Mouse (Mus musculus): Measurements from ENCODE around the gene Gpbar1.

The Gpbar1 gene

DNA sequence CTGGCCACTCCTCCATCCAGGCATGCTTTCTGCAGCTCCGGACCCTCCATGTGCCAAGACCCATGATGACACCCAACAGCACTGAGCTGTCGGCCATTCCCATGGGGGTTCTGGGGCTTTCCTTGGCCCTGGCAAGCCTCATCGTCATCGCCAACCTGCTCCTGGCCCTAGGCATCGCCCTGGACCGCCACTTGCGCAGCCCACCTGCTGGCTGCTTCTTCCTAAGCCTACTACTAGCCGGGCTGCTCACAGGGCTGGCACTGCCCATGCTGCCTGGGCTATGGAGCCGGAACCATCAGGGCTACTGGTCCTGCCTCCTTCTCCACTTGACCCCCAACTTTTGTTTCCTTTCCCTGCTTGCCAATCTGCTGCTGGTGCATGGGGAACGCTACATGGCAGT is at the start of gene Gpbar1:
Gene Gpbar1 (plus strand): TSS at position 13 of the 400 bp plus-strand sequence.
- no peak for DNase-seq (ENCODE audit: low read depth, low spot score)

DNA sequence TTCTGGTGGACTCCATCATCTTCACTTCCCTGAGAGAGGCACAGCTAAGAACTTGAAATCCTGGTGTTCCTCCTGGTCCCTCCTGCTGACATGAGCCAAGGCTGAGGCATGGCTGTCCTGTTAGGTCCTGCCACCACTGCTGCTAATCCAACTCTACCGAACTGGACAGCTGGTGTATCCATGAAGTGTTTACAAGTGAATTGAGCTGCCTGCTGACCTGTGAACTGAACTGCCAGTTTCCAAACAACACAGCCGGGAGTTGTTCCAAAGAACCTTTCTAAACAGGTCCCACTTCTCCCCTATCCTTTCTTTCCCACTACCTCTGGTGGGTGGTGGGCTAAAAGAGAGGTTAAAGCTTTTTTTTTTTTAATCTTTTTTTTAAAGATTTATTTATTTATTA is 48.4 kb upstream of the Gpbar1 start:
- DNase-seq (ENCODE audit: low read depth, low spot score), result no peak

DNA sequence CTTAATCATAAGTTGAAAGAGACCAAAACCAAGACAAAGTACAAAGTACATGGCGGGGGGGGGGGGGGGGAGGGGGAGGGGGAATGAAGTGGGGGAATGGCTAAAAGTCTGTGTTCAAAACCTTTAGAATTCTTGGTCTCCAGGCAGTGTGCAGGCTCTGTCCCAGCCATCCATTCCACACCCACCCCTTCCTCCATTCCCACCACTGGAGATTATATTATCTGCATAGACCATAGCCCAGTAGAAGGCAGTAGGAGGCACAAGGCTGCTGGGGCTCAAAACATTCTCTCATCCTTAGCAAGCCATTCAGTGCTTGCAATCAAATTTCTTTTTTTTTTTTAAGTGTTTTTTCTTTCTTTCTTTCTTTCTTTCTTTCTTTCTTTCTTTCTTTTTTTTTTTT is 47.4 kb upstream of the Gpbar1 start:
- no peak for DNase-seq (ENCODE audit: low read depth, low spot score)

DNA sequence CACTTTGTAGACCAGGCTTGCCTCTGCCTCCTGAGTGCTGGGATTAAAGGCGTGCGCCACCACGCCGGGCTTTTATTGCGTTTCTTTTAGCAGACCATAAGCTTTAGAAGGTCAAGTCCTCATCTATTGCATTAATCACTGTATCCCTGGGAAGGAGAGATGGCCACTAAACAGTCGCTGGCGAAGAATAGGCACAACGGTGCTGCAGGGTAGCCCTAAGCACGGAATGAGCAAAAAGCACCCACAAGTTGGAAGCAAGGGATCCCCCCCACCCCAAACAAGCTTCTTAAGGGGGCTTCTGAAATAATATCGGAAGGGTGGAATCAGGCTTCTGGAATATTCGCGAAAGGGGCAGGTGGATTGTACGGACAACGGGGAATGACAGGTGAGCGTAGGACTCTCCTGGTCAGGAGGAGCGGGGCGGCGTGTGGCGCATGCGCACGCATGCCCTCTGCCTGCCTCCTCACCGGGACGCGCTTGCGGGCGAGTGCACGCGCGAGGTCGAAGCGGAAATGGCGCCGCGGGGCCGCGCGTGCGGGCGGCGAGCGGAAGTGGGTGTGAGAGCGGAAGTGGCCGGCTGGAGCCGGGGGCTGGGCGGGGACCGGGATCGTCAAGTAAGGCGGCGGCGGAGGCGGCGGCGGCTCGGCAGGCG is 42.3 kb upstream of the Gpbar1 start, which contains the start of gene Arpc2:
Gene Arpc2 (plus strand): TSS at position 147 of the 652 bp plus-strand sequence.
- DNase-seq (ENCODE audit: low read depth, low spot score), result peak; percentile 92

DNA sequence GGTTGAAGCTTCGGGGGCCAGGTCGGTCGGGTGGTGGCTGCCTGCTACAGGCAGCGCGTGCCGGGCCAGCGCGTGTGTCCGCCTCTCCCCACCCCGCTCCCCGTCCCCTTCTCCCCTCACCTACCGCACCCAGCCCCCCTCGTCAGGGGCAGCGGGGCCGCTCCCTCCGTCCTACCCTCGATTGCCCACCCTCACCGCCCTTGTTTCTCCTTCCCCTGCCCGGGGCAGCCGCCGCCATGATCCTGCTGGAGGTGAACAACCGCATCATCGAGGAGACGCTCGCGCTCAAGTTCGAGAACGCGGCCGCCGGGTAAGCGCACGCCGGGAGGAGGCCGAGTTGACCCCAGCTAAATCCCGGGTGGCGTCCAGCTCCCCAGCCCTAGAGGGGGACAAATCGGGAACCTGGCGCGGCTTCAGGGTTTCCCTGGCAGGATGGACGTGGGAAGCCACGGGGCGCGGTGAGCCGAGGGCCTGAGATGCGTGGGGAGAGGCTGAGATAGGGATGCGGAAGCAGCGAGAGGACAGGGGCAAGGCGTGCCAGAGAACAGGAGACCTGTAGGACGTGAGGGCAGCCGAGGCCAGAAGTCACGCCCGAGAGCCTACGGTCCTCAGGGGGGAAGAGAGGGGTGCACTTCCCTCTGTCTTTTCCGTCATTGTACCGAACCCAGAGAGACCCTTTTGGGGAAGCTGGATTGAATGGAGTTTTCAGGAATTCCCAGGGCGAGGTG is 41.6 kb upstream of the Gpbar1 start:
- no peak for DNase-seq (ENCODE audit: low read depth, low spot score)

DNA sequence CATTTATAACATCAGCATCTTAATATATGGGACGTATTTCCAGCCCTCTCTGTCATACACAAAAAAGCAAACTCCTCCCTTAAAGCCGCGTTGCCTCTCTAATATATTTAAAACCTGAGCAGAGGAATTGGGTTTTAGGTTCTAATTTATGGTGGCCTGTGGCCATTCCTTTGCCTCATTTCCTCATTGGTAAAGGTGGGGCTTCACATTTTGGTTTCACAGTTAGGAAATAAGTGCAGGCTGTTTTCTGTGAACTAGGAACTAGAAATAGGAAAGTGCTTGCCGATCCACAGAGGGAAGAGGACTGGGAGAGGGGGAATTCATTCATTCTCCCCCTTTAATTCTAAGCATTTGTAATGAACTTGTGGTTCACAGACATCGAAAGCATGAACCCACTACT is 40.7 kb upstream of the Gpbar1 start:
- DNase-seq (ENCODE audit: low read depth, low spot score), result no peak

DNA sequence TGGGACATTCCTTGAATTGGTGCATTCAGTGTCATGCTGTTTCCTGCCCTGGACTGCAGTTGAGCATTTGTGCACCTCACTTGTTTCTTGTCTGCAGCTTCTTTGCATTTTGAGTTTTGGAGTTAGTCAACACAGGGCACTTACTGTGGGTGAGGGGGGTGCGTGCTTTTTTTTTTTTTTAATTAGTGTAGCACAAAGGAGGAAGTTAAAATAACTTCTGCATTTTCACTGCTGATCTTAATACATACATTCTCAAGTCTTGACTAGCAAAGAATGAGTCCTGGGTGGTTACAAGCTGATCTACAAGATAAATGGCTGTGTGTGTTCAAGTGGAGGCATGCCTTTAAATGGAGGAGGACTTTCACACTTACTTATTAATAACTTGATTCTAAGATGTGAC is 40.2 kb upstream of the Gpbar1 start:
- DNase-seq (ENCODE audit: low read depth, low spot score), result no peak

DNA sequence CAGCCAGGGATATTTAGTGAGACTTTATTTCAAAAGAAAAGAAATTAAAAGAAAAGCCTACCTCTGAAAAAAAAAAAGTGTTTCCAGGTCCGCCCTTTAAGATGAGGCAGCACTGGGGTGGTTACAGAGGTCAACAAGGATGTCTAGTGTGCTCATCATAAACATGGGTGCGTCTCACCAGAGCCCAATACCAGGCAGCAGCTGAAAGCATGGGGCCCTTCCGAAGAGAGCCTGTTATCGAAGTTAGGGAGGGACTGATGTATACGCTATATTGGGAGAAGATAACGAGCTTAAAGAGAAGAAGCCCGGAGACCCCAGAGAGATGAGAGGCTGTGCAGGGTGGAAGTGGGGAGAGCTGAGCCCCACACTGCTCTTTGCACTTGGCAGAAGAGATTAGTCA is 39.2 kb upstream of the Gpbar1 start:
- no peak for DNase-seq (ENCODE audit: low read depth, low spot score)

DNA sequence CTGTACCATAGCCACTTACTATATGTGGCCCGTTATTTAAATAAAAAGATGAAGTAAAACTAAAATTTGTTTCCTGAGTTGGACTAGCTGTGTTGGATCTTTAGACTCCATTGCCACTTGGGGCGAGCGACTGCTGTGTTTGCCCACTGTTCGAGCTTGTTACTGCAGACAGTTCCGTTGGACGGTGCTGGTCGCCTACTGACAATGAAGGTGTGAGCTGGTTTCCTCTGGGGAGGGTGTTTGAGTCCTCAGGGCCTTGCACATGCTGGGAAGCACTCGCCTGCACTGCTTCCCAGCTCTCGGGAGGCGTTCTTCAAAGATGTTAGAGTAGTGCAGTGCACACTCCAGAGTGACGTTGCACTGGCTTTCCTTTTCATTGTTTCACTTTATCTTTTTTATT is 38.7 kb upstream of the Gpbar1 start:
- no peak for DNase-seq (ENCODE audit: low read depth, low spot score)

DNA sequence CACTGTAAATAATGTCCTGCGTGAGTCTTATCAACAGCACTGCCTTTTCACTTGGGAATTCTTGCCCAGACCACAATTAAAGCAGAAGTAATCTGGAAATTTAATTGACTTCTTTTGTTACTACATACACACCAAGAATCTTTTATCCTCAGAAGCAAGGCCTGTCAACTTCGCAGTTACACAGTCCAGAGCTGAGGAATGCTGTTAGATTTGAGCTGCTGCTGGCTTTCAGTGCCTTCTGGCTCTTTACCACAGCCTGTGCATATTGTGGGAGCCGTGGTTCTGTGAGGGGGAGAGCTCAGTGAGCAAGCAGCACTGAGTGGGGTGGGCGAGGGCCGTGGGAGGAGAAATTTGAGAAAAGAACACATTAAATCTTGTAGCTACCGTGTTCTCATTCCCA is 38.0 kb upstream of the Gpbar1 start:
- no peak for DNase-seq (ENCODE audit: low read depth, low spot score)

DNA sequence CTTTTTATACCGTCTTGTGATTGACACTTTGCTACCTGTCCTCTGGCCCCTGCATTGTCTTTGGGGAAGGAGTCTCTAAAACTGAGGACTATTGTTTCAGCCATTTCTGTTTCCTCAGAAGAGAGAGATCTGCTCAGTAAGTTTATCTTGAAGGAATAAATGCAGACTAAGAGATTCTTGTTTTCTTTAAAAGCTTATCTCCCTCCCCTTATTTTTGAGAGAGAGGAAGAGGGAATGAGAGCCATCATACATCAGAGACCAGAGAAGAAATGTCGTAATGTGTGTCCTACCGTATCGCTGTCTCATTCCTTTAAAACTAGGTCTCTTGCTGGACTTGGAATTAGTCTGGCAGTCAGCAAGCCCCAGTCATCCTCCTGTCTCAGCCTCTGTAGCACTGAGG is 37.5 kb upstream of the Gpbar1 start:
- no peak for DNase-seq (ENCODE audit: low read depth, low spot score)

DNA sequence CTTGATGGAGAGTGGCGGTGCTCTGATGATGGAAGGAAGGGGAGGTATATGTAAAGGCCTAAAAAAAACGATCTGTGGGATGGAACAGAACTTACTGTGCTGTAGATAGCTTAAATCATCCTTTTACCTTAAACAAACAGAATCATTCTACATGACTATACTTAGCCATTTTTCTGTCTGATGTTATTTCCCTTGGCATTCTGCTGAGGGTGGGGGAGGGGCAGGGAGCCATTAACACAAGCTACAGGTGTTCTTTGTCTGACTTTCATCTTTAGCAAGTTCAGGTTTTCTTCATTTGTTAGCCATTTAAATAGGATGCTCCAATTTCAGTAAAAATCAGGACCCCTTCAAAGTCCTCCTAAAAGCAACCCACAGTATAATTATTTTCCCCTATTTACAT is 32.8 kb upstream of the Gpbar1 start:
- DNase-seq (ENCODE audit: low read depth, low spot score), result no peak

DNA sequence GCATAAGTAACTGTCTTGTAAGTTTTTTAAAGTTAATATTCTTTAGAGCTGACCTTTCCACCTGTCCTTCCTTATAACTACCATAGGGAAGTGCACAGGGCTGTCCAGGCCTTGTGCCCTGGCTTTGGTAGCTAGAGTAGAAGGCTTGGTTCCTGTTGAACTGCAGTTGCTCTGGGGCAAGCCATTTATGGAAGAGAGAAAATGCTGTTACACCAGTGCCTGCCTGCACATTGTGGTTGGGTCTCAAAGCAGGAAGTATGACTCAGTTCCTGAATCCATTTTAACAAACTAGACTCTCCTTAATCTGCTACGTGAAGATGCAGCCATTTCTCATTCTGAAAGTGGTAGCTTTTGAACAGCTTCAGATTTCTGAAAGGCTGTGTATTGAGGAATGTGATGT is 29.6 kb upstream of the Gpbar1 start:
- no peak for DNase-seq (ENCODE audit: low read depth, low spot score)

DNA sequence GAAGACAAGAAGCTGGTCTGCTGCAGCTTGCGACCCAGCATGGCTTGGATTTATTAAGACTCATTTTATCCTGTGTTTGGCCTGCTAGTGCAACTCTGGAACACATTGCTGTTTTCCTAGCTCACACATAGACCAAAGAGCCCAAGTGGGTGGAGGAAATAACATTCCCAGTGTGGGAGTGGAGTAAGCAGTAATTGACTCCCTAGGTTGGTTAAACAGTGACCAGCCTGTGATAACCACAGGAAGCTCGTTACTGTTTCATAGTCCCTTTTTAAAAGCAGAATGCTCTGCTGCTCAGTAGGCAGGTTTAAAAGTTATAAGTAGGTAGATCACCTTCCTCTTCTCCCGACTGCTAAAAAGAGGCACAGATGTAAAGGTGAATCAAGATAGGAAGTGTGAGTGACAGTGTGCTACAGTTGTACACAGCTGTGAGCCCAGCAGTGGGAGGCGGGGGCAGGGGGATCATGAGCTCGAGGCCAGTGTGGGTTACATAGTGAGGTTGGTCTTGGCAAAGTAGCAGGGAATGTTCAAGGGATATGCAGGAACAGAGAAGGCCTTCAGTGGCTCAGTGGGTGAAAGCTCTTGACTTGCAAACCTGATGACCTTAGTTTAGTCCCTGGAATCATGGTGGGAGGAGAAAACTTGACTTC is 28.9 kb upstream of the Gpbar1 start:
- DNase-seq (ENCODE audit: low read depth, low spot score), result no peak

DNA sequence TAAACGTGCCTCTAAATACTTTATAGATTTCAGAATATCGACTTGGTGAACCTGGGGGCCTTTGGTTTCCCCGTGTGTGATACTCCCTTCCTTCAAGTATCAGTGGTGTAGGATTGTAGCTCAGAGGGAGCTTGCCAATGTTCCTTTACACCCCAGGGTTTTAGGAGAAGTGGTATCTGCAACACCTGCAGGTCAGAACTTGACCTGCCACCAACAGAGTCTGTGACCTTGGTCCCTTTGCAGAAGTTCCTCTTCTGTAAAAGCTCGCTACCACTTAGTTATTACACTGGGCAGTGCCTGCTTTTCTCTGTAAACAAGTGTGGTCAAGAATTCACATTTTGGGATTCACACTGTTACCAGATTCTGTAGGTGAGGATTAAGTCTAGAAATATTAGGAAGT is 28.3 kb upstream of the Gpbar1 start:
- DNase-seq (ENCODE audit: low read depth, low spot score), result no peak

DNA sequence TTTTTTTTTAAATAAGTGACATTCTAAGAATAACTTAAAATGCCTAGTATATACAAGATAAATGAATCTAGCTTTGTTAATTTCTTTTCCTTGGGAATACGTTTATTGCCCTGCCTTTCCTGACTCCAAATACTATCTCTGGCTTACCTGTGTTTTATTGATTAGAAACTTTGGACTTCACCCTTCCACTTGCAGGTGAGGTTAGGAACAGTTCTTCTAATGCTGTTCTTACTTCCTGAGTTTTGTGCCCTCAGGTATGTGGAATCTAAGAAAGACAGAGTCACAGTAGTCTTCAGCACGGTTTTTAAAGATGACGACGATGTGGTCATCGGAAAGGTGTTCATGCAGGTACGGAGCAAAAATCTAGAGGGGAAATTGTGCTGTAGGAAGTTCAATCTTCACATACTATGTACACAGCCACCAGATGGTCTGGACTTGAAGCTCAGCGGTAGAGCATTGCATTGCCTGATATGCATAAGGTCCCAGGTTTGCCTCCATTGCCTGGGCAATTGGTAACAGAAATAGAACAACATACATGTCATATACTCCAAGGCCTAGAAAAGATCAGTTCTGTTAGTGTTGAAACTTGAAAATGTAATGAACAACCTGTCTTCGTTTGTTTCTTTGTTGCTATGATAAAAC is 22.5 kb upstream of the Gpbar1 start:
- DNase-seq (ENCODE audit: low read depth, low spot score), result no peak

DNA sequence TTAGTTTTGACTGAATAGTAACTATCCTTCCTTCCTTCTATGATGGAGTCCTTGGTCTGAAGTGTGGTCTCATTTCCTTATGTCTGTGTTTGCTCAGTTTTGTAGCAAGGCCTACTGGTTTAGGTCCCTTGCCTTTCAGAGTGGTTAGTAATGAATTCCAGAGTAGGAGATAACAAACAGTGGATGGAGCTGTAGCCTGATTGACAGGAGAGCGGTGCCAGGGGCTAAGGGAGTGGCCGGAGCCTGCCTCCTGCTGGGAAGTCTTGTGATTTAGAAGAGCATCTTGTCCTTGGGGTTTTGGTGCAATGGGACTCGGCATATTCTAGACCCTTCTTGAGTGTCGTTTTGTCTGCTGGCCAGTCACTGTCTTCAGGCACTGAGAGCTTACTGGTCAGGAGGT is 21.6 kb upstream of the Gpbar1 start:
- no peak for DNase-seq (ENCODE audit: low read depth, low spot score)

DNA sequence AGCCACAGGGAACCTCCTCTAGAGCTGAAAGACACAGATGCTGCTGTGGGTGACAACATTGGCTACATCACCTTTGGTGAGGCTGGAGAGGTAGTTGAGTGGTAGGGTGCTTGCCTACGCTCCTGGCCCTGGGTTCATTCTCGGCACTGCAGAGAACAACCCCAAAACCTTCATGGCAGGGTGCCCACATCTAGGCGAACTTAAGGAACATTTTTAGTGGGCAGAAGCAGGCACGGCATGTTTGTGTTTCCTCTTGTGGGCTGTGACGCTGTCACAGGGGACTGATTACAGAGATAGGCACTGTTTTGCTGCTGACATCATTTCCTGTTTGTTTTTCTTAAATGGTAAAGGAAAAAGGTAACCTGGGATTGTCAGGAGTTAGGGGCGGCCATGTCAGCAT is 15.8 kb upstream of the Gpbar1 start:
- no peak for DNase-seq (ENCODE audit: low read depth, low spot score)

DNA sequence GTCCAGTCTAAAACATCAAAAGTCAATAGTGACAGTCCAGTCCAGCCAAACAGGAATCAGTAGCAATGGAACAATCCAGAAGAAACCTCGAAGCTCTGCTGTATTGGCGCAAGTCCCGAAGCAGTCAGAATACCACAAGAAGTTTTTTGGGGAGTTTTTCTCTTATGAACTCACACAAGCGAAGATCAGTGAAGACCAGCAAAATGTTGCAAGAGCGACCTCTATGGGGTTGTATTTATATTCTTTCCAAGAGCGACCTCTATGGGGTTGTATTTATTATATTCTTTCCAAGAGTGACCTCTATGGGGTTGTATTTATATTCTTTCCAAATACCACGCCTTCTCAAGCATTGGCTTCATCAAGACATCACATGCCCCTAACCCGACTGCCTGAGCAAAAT is 9.6 kb upstream of the Gpbar1 start:
- DNase-seq (ENCODE audit: low read depth, low spot score), result no peak

DNA sequence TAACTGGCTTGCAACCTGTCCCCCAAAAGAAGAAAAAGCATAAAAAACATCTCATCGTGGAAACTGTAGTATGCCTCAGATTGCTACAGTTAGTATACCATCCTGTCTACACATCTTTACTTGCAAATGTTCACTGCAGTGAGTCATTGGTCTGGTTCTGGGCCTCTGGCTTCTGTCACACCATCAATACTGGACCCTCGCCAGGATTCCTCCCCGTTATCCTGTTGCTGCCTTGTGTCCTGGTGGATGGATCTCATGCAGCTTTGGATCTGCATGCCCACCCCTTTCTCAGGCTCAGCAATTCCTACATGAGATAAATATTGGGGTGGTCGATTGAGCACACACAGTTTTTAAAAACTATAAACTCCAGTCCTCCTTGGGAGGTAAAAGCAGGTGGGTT is 6.7 kb upstream of the Gpbar1 start:
- no peak for DNase-seq (ENCODE audit: low read depth, low spot score)

DNA sequence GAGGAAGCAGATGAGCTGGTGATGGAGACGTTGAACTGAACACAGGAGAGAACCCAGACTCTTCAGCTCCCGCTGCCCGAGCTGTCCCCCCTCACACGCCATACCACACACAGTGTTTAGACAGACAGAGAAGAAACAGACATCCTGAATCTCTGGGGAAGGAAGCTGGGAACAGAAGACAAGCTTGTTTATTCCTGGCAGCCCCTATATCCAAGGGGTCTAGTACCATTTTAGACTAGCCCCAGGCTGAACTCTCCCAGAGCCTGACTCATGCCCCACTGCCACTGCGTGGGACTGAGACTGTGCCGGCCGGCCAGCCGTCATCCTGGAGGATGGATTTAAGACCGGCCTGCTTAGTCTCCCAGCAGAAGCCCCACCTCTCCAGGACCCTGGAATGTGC is 3.3 kb upstream of the Gpbar1 start:
- no peak for DNase-seq (ENCODE audit: low read depth, low spot score)

DNA sequence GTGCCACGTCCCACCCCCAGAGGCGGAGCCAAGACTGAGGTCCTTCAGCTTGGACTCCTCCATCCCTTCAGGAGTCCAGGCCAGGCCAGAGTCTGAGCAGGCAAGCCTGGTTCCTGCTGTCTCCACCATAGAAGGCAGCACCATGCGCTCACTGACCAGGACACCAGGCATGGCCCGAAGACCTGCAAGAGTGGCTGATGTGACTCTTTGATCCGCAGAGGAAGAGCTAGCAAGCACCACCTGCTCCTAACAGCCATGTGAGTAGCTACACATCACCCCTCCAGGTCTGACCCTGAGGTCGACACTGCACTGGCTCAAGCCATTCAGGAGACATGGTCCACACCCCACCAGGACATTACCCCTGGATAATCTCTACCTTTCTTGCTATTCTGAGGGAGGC is 1.3 kb upstream of the Gpbar1 start:
- no peak for DNase-seq (ENCODE audit: low read depth, low spot score)
